Mouse (Mus musculus): Measurements from ENCODE around the gene Zfp708. TPM values are rescaled to one million over a fixed set of nuclear protein-coding genes. Genes with fewer than 3 reads are reported as not detected.

Gene Zfp708
- polyA plus RNA-seq, 1 experiment from 2014 or later = 3.0 TPM

GRCm38 (mm10) chr13:67113287-67113686, 15.5 kb upstream of the Zfp708 start:
- Histone ChIP-seq H3K4me1 (ENCODE audit: insufficient read depth, low read depth, low read length) (no peaks in the 10 kb centered on the region), H3K36me3 (ENCODE audit: insufficient read depth, low read length) (no peaks in the 10 kb centered on the region)
- WGBS = 82% methylated on average over 2 of the region's 2 CpGs

GRCm38 (mm10) chr13:67112096-67112495, 14.3 kb upstream of the Zfp708 start:
- no peak for TF ChIP-seq EP300 (IDR thresholded peaks at IDR 0.05)
- ATAC-seq (no peak), DNase-seq (ENCODE audit: low spot score) (no peak)
- WGBS = 78% methylated on average over 12 of the region's 12 CpGs
- Histone ChIP-seq H3K9me3 (ENCODE audit: low read length) (no peaks in the 10 kb centered on the region), H3K27ac (ENCODE audit: low read length) (no peak overlapping the region), H3K9ac (replicated peaks; ENCODE audit: low read depth) (no peak overlapping the region), H3K27me3 (replicated peaks; ENCODE audit: insufficient read depth, low read length) (no peaks in the 10 kb centered on the region), H3K4me2 (replicated peaks; ENCODE audit: low read depth, low read length) (no peak overlapping the region), H3K4me1 (ENCODE audit: insufficient read depth, low read depth, low read length) (peaks cover 3% of the 10 kb centered on the region; the same call in 1 of the 2 replicates), H3K4me3 (ENCODE audit: low read depth, low read length) (no peak overlapping the region), H3K36me3 (ENCODE audit: insufficient read depth, low read length) (no peaks in the 10 kb centered on the region)

More at GRCm38 (mm10) chr13:67113287-67113686, 15.5 kb upstream of the Zfp708 start:
- no peaks in the 10 kb centered on the region for H3K27me3 ChIP-seq (replicated peaks; ENCODE audit: insufficient read depth, low read length)
- DNase-seq (ENCODE audit: low spot score) (no peak), ATAC-seq (no peak)
- no peak overlapping the region for H3K4me3 ChIP-seq (ENCODE audit: low read depth, low read length)
- TF ChIP-seq CTCF (IDR thresholded peaks at IDR 0.05) (no peak), EP300 (IDR thresholded peaks at IDR 0.05) (no peak)
- no peak overlapping the region for H3K27ac ChIP-seq (ENCODE audit: low read length)
- no peak overlapping the region for H3K9ac ChIP-seq (replicated peaks; ENCODE audit: low read depth)
- H3K4me2 ChIP-seq (replicated peaks; ENCODE audit: low read depth, low read length) = no peak overlapping the region
- no peaks in the 10 kb centered on the region for H3K9me3 ChIP-seq (ENCODE audit: low read length)

- 5% methylated on average over 9 of the region's 9 CpGs for WGBS
- DNase-seq (ENCODE audit: low spot score) = no peak
These were observed 11.0 kb upstream of the Zfp708 start for GRCm38 (mm10) chr13:67108821-67109206.

GRCm38 (mm10) chr13:67108194-67108820, 10.5 kb upstream of the Zfp708 start, which contains the start of gene Gm28557:
Gm28557 (minus strand) TSS chr13:67108604.
- ATAC-seq (peak; percentile 99), DNase-seq (ENCODE audit: low spot score) (peak; percentile 98)
- WGBS = under 1% methylated on average over 17 of the region's 17 CpGs
- H3K36me3 ChIP-seq (ENCODE audit: insufficient read depth, low read length) = no peaks in the 10 kb centered on the region
- H3K27me3 ChIP-seq (replicated peaks; ENCODE audit: insufficient read depth, low read length) = no peaks in the 10 kb centered on the region
- H3K4me2 ChIP-seq (replicated peaks; ENCODE audit: low read depth, low read length) = peak within 1 kb of the TSS; percentile 75
- peak within 1 kb of the TSS; percentile 67; the same call in 1 of the 2 replicates for H3K9ac ChIP-seq (replicated peaks; ENCODE audit: low read depth)
- no peaks in the 10 kb centered on the region for H3K9me3 ChIP-seq (ENCODE audit: low read length)
- peak within 1 kb of the TSS; percentile 75 for H3K4me3 ChIP-seq (ENCODE audit: low read depth, low read length)
- peak; percentile 61; the same call in 1 of the 2 replicates for TF ChIP-seq EP300 (IDR thresholded peaks at IDR 0.05)
- TF ChIP-seq CTCF (IDR thresholded peaks at IDR 0.05) = peak; percentile 92
- peak within 1 kb of the TSS; percentile 86 for H3K27ac ChIP-seq (ENCODE audit: low read length)
- H3K4me1 ChIP-seq (ENCODE audit: insufficient read depth, low read depth, low read length) = peaks cover 3% of the 10 kb centered on the region; the same call in 1 of the 2 replicates

More at GRCm38 (mm10) chr13:67108821-67109206, 11.0 kb upstream of the Zfp708 start:
- no peak overlapping the region for H3K9ac ChIP-seq (replicated peaks; ENCODE audit: low read depth)
- no peak overlapping the region for H3K27ac ChIP-seq (ENCODE audit: low read length)
- H3K4me2 ChIP-seq (replicated peaks; ENCODE audit: low read depth, low read length) = peak overlapping the region; percentile 42
- TF ChIP-seq CTCF (IDR thresholded peaks at IDR 0.05) (no peak; the same call in 1 of the 2 replicates), EP300 (IDR thresholded peaks at IDR 0.05) (no peak)
- no peaks in the 10 kb centered on the region for H3K36me3 ChIP-seq (ENCODE audit: insufficient read depth, low read length)
- peak; percentile 61 for ATAC-seq
- no peaks in the 10 kb centered on the region for H3K27me3 ChIP-seq (replicated peaks; ENCODE audit: insufficient read depth, low read length)
- peaks cover 3% of the 10 kb centered on the region; the same call in 1 of the 2 replicates for H3K4me1 ChIP-seq (ENCODE audit: insufficient read depth, low read depth, low read length)
- H3K4me3 ChIP-seq (ENCODE audit: low read depth, low read length) = peak overlapping the region; percentile 75
- H3K9me3 ChIP-seq (ENCODE audit: low read length) = no peaks in the 10 kb centered on the region

GRCm38 (mm10) chr13:67107681-67108080, 9.9 kb upstream of the Zfp708 start:
- Histone ChIP-seq H3K36me3 (ENCODE audit: insufficient read depth, low read length) (no peaks in the 10 kb centered on the region), H3K27me3 (replicated peaks; ENCODE audit: insufficient read depth, low read length) (no peaks in the 10 kb centered on the region), H3K4me1 (ENCODE audit: insufficient read depth, low read depth, low read length) (peaks cover 3% of the 10 kb centered on the region; the same call in 1 of the 2 replicates), H3K4me2 (replicated peaks; ENCODE audit: low read depth, low read length) (peak overlapping the region; percentile 75), H3K27ac (ENCODE audit: low read length) (peak overlapping the region; percentile 86; the same call in 1 of the 2 replicates), H3K9ac (replicated peaks; ENCODE audit: low read depth) (0 out of 2 replicates have a peak overlapping the region, but pooled peaks have one; percentile 67), H3K9me3 (ENCODE audit: low read length) (no peaks in the 10 kb centered on the region), H3K4me3 (ENCODE audit: low read depth, low read length) (peak overlapping the region; percentile 75)
- 32% methylated on average over 9 of the region's 9 CpGs for WGBS
- TF ChIP-seq EP300 (IDR thresholded peaks at IDR 0.05) (no peak), CTCF (IDR thresholded peaks at IDR 0.05) (no peak)
- ATAC-seq = no peak
- peak; percentile 8 for DNase-seq (ENCODE audit: low spot score)

GRCm38 (mm10) chr13:67090154-67090553, 7.6 kb downstream of the Zfp708 start:
- no peak for TF ChIP-seq CTCF (IDR thresholded peaks at IDR 0.05)
- TF ChIP-seq EP300 (IDR thresholded peaks at IDR 0.05) = no peak
- Histone ChIP-seq H3K27me3 (replicated peaks; ENCODE audit: insufficient read depth, low read length) (no peaks in the 10 kb centered on the region), H3K4me2 (replicated peaks; ENCODE audit: low read depth, low read length) (no peak overlapping the region), H3K9ac (replicated peaks; ENCODE audit: low read depth) (no peak overlapping the region), H3K9me3 (ENCODE audit: low read length) (no peaks in the 10 kb centered on the region), H3K4me3 (ENCODE audit: low read depth, low read length) (no peak overlapping the region), H3K27ac (ENCODE audit: low read length) (no peak overlapping the region), H3K4me1 (ENCODE audit: insufficient read depth, low read depth, low read length) (no peaks in the 10 kb centered on the region), H3K36me3 (ENCODE audit: insufficient read depth, low read length) (no peaks in the 10 kb centered on the region)
- DNase-seq (ENCODE audit: low spot score) (no peak), ATAC-seq (no peak)
- 55% methylated on average over 1 of the region's 1 CpGs for WGBS
